Mouse (Mus musculus): ENCODE measurements around the gene Plod2.

GRCm38 (mm10) chr9:92599940-92600538 lies 58.0 kb downstream of the Plod2 start:
- TF ChIP-seq CTCF (IDR thresholded peaks at IDR 0.05; ENCODE audit: extremely low read depth, insufficient read length, insufficient replicate concordance, low read depth, low read length) (no peak), POLR2A (IDR thresholded peaks at IDR 0.05; ENCODE audit: low read depth, low read length) (no peak)

All from small intestine, adult 2 months (tissue).